Mouse (Mus musculus): ENCODE measurements at regions not wholly inside any gene's neighbourhood (a gene's known extent, or its start where the extent isn't known, plus 50 kb on each side); places are given as distances from the start of the nearest gene placed in this dataset.

DNA sequence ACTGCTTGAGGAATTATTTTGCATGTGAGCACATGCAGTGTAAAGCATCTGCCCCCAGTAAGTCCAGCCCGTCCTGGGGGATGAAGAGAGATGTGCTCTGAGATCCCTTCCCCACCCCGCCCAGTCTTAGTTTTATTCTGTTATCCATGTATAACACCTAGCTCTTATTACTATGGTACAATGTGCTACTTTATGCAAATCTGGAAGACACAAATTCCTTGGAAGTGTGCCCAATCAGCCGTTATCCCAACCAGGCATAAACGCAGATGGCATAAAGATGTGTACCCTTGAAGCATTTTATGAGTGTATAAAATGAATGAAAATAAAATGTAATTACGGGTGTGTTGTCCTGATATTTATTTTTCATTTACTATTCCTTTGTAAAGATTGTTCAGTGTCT is 194.8 kb downstream of the 1700009N14Rik start:
- no peak for TF ChIP-seq POLR2A (IDR thresholded peaks at IDR 0.05; ENCODE audit: extremely low read depth, insufficient read depth, low read length)
- TF ChIP-seq CTCF (IDR thresholded peaks at IDR 0.05; ENCODE audit: extremely low read depth, insufficient read depth, low read length) = no peak
